Mouse (Mus musculus) E14TG2a.4 (cell line): ENCODE data around the gene Tmem214.

Source experiments
- H3K27me3 ChIP-seq: 2 replicates; pipeline ENCODE4 v1.6.1; 2014; ENCODE audit warnings: low read length, control low read depth; ENCODE audit not compliant: insufficient read depth
- H3K36me3 ChIP-seq: 2 replicates; pipeline ENCODE4 v1.6.1; 2014; ENCODE audit warnings: low read length, control low read depth; ENCODE audit not compliant: insufficient read depth
- H3K4me1 ChIP-seq: replicated peaks from 2 replicates; pipeline ENCODE4 v1.6.1; 2014; ENCODE audit warnings: low read depth, low read length, control low read depth
- H3K4me3 ChIP-seq: replicated peaks from 2 replicates; pipeline ENCODE4 v1.5.1; 2014; ENCODE audit warnings: mild to moderate bottlenecking, low read length
- H3K9me3 ChIP-seq: 2 replicates; pipeline ENCODE4 v1.6.1; 2014; ENCODE audit warnings: low read length, control low read depth
- CTCF ChIP-seq: conservative IDR thresholded peaks from 2 replicates; pipeline ENCODE4 v1.5.1; 2014; ENCODE audit warnings: low read length
- NANOG ChIP-seq: IDR thresholded peaks from 2 replicates; pipeline ENCODE4 v1.6.1; 2014; ENCODE audit warnings: borderline replicate concordance, low read length, mixed read lengths
- POU5F1 ChIP-seq: IDR thresholded peaks from 2 replicates; pipeline ENCODE4 v1.6.1; 2014; ENCODE audit warnings: low read length, borderline replicate concordance

The Tmem214 gene

DNA sequence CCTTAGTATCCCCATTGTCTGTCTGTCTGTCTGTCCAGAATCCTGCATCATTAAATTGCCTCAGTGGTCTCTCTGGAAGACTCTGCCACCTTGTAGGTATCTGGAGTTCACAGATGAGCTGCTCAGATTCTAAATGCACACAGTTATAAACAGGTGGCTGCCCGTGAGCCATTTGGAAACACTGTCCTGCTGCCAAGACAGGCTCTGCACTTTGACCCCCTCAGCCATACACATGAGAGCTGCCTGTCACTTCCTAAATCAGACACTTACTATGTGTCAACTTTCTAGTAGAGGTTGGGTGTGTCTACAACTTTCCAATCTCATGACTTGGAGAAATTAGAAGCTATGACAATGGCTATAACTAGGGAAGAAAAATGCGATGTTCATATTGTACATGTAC, 28.1 kb upstream of the Tmem214 start:
- H3K4me1 ChIP-seq = no peaks in the 10 kb centered on the region
- TF ChIP-seq NANOG (no peak), CTCF (no peak), POU5F1 (no peak)
- no peaks in the 10 kb centered on the region for H3K9me3 ChIP-seq
- H3K4me3 ChIP-seq = no peak overlapping the region
- H3K36me3 ChIP-seq = no peaks in the 10 kb centered on the region
- H3K27me3 ChIP-seq = no peaks in the 10 kb centered on the region

DNA sequence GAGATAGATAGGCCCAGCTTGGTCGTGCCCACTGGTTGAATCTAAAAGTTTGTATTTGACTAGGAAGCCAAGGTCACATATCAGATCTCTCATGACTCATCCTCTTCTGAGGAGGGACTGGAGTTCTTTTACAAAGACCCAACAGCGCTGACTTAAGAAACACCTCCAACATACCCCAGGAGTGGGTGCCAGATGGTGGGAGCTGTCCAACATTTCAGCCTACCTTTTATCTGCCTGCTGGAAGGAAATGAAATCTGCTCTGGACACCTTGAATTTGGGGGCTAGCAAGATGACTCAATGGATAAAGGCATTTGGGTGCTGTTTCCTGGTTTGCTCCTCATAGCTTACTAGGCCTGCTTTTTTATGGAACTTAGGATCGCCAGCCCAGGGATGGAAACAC, 25.9 kb upstream of the Tmem214 start:
- no peaks in the 10 kb centered on the region for H3K36me3 ChIP-seq
- H3K4me3 ChIP-seq = no peak overlapping the region

DNA sequence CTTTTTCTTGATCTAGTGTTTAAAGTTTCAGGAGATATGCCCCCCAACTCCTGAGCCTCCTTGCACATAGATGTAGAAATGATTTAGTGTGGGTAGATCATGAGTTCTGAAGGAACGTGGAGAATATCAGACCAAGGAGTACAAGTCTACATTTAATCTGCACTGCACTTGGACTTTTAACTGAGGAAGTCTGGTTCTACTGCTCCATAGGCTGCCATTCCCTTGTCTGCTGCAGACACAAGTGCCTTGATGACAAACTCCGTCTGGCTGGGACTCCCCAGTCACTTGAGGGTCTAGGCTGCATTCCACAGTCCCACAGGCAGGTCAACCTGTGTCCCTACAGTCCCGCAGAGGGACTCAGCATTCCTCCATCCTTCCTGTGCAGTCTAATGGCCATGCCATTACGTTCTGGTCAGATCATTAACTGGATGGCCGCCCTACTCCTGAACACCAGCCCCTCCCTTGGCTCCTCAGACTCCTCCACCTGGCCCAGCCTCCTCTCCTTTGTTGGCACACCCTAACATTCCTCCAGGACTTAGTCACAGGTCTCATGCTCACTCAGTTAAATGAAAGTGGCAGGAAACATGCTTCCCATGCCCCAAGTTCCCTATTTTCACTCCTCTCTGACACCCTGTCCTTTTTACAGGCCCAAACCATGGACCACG, 17.8 kb upstream of the Tmem214 start:
- Histone ChIP-seq H3K36me3 (no peaks in the 10 kb centered on the region), H3K9me3 (no peaks in the 10 kb centered on the region), H3K4me1 (peaks cover 12% of the 10 kb centered on the region), H3K4me3 (no peak overlapping the region), H3K27me3 (peaks cover 4% of the 10 kb centered on the region)
- TF ChIP-seq NANOG (no peak), POU5F1 (no peak), CTCF (no peak)

More for the DNA sequence above, 25.9 kb upstream of the Tmem214 start:
- no peak for TF ChIP-seq POU5F1
- TF ChIP-seq CTCF = no peak
- TF ChIP-seq NANOG = no peak
- Histone ChIP-seq H3K27me3 (no peaks in the 10 kb centered on the region), H3K4me1 (no peaks in the 10 kb centered on the region), H3K9me3 (no peaks in the 10 kb centered on the region)

DNA sequence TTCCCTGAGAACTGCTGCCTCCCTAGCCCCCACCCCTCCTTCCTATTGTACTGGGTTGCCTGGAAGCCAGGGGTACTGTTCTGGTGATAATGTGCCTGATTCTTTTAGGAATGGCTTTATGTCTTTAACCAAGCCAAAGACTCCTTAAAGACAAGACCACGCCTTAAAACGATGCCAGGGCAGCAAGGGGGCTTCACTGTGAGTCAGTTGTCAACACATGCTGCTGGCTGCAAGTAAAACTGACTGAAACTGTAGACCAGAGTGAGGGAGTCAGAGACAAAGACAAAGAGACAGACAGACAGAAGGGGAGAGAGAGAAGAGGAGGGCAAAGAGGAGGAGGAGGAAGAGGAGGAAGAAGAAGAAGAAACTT, 17.3 kb upstream of the Tmem214 start:
- Histone ChIP-seq H3K36me3 (no peaks in the 10 kb centered on the region), H3K4me3 (no peak overlapping the region), H3K9me3 (no peaks in the 10 kb centered on the region), H3K27me3 (peaks cover 4% of the 10 kb centered on the region), H3K4me1 (peaks cover 12% of the 10 kb centered on the region)
- TF ChIP-seq CTCF (no peak), NANOG (no peak), POU5F1 (no peak)

DNA sequence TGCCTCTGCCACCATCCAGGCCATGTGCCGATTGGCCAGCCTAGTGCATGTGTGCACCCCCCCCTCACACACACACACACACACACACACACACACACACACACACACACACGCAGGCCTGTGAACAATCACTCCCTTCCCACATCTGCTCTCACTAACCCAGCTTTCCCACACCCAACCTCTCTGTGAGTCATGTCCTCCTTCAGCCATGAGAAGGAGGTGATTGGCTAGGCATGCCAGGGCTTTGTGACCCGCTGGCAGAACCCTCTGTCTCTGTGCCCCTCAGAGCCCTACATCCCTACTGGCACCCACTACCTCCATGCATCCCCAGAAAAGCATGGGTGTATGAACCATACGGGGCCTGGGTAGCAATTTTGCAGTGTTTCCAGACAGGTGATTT, 14.3 kb upstream of the Tmem214 start:
- H3K9me3 ChIP-seq = no peaks in the 10 kb centered on the region
- no peak for TF ChIP-seq POU5F1
- TF ChIP-seq NANOG = no peak
- no peak for TF ChIP-seq CTCF

DNA sequence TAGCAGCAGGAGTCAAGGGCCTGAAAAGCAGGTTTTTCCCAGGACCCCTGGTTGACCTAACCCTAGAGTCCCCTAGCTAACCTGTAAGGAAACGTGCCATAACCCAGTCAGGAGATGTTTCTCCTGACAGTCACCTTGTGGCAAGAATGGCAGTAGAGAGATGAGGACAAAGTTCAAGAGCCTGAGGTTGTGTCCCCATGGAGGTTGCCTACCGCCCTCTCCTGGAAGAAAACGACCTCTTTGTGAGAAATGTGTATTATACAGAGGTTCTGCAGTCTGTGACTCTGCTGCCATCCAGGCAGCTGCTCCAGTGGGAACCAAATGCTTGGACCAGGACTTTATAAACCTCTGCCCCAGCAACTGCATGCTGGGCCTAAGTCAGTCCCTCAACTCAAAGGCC, 12.1 kb upstream of the Tmem214 start:
- Histone ChIP-seq H3K4me3 (no peak overlapping the region), H3K27me3 (no peaks in the 10 kb centered on the region), H3K36me3 (no peaks in the 10 kb centered on the region), H3K9me3 (no peaks in the 10 kb centered on the region), H3K4me1 (peaks cover 16% of the 10 kb centered on the region)
- no peak for TF ChIP-seq POU5F1
- TF ChIP-seq NANOG = no peak
- no peak for TF ChIP-seq CTCF

More for the DNA sequence above, 14.3 kb upstream of the Tmem214 start:
- Histone ChIP-seq H3K4me3 (no peak overlapping the region), H3K27me3 (peaks cover 4% of the 10 kb centered on the region), H3K36me3 (no peaks in the 10 kb centered on the region), H3K4me1 (peaks cover 18% of the 10 kb centered on the region)

DNA sequence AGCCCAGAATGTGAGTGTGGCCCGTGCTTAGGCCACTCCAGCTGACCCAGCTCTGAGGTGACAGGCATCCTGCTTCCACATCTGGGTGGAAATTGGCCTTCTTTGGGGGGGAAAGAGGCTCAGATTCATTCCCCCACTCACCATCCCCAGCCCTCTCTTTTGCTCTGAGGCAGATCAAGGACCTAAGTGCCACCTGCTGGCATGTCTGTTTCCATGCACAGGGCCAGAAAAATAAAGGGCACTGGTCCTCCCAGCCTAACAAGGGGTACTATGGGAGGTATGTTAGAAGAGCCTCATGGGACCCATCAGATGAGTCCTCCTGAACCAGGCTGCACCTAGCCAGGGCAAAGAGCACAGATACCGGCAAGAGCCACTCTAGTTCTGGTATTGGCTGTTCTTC, 11.7 kb upstream of the Tmem214 start:
- H3K4me1 ChIP-seq = peaks cover 12% of the 10 kb centered on the region
- TF ChIP-seq POU5F1 (no peak), CTCF (no peak), NANOG (no peak)

DNA sequence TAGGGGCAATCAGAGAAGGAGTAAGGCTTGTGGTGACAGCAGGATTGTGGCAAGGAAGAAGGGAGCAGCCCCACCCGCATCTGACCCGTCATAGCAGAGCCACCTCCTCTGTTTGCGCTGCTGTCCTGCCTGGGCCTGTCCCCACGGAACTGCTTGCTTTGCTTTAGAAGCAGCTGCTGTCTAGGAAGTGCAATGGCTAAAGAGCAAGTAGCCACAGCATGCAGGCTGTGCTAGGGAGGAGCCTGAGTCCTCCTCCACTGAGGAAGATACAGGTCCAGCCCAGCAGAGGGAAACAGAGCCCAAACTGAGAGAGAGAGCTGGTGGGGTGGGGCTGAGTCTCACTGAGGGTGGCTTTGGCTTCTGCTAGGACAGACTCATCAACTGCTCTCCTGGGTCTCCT, 4.0 kb upstream of the Tmem214 start:
- no peak for TF ChIP-seq POU5F1
- no peak for TF ChIP-seq NANOG
- no peak for TF ChIP-seq CTCF
- Histone ChIP-seq H3K9me3 (no peaks in the 10 kb centered on the region), H3K4me1 (peaks cover 38% of the 10 kb centered on the region), H3K36me3 (no peaks in the 10 kb centered on the region), H3K27me3 (peaks cover 12% of the 10 kb centered on the region), H3K4me3 (peak overlapping the region; percentile 30; the same call in 1 of the 2 replicates)

More for the DNA sequence above, 11.7 kb upstream of the Tmem214 start:
- H3K36me3 ChIP-seq = no peaks in the 10 kb centered on the region
- H3K27me3 ChIP-seq = no peaks in the 10 kb centered on the region; the same call in 1 of the 2 replicates
- H3K4me3 ChIP-seq = no peak overlapping the region
- no peaks in the 10 kb centered on the region for H3K9me3 ChIP-seq

DNA sequence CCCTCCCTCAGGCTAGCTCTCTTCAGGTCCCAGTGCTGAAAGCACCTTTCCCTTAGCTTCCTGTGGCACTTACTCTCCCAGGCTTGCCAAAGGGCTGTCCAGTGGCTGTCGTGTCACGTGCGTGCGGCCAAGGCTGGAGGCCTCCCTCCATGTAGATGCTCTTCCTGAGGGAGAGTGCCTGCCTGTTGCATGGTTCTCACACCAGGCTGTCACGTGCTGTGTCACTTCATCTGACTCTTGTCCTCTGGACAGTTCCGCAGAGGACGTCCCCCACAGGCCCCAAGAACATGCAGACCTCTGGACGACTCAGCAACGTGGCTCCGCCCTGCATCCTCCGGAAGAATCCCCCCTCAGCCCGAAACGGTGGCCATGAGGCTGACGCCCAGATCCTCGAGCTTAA, 3.5 kb upstream of the Tmem214 start:
- Histone ChIP-seq H3K4me1 (peaks cover 38% of the 10 kb centered on the region), H3K36me3 (no peaks in the 10 kb centered on the region), H3K27me3 (peaks cover 12% of the 10 kb centered on the region), H3K9me3 (no peaks in the 10 kb centered on the region), H3K4me3 (peak overlapping the region; percentile 30)
- no peak for TF ChIP-seq NANOG
- TF ChIP-seq POU5F1 = no peak
- TF ChIP-seq CTCF = no peak
